Mouse (Mus musculus): Measurements from ENCODE around the gene Kcnab3. TPM values are rescaled to one million over a fixed set of nuclear protein-coding genes. Genes with fewer than 3 reads are reported as not detected.

Gene Kcnab3
- polyA plus RNA-seq, 1 experiment: 0.65 TPM

- H3K4me1 ChIP-seq (ENCODE audit: control insufficient read depth, insufficient read depth, insufficient read length, low read length): peaks cover 26% of the 10 kb centered on the region
- H3K36me3 ChIP-seq (ENCODE audit: control insufficient read depth, insufficient read depth, low read length): peaks cover 20% of the 10 kb centered on the region
- WGBS: 15% methylated on average over 6 of the region's 6 CpGs
- peak overlapping the region; percentile 98 for H3K27ac ChIP-seq (ENCODE audit: insufficient read depth, low read depth, low read length)
- no peak for TF ChIP-seq POLR2A (IDR thresholded peaks at IDR 0.05; ENCODE audit: low read depth, low read length)
- no peak for TF ChIP-seq CTCF (IDR thresholded peaks at IDR 0.05; ENCODE audit: extremely low read depth, insufficient read length, insufficient replicate concordance, low read depth, low read length)
- no peaks in the 10 kb centered on the region for H3K27me3 ChIP-seq (ENCODE audit: control insufficient read depth, insufficient read depth, low read length)
- peak overlapping the region; percentile 50 for H3K4me3 ChIP-seq (ENCODE audit: low read depth, low read length)
Observed at GRCm38 (mm10) chr11:69365722-69366121, 39.7 kb downstream of the Kcnab3 start.

GRCm38 (mm10) chr11:69366157-69366854 is 40.2 kb downstream of the Kcnab3 start:
- no peaks in the 10 kb centered on the region for H3K27me3 ChIP-seq (ENCODE audit: control insufficient read depth, insufficient read depth, low read length)
- peaks cover 25% of the 10 kb centered on the region for H3K4me1 ChIP-seq (ENCODE audit: control insufficient read depth, insufficient read depth, insufficient read length, low read length)
- peaks cover 15% of the 10 kb centered on the region for H3K36me3 ChIP-seq (ENCODE audit: control insufficient read depth, insufficient read depth, low read length)
- under 1% methylated on average over 26 of the region's 26 CpGs for WGBS
- peak overlapping the region; percentile 98 for H3K27ac ChIP-seq (ENCODE audit: insufficient read depth, low read depth, low read length)
- TF ChIP-seq CTCF (IDR thresholded peaks at IDR 0.05; ENCODE audit: extremely low read depth, insufficient read length, insufficient replicate concordance, low read depth, low read length) (no peak), POLR2A (IDR thresholded peaks at IDR 0.05; ENCODE audit: low read depth, low read length) (peak; percentile 70)
- H3K4me3 ChIP-seq (ENCODE audit: low read depth, low read length): peak overlapping the region; percentile 50

- Histone ChIP-seq H3K27ac (ENCODE audit: insufficient read depth, low read depth, low read length) (peak overlapping the region; percentile 81), H3K36me3 (ENCODE audit: control insufficient read depth, insufficient read depth, low read length) (peaks cover 9% of the 10 kb centered on the region), H3K4me3 (ENCODE audit: low read depth, low read length) (peak overlapping the region; percentile 89), H3K4me1 (ENCODE audit: control insufficient read depth, insufficient read depth, insufficient read length, low read length) (peaks cover 22% of the 10 kb centered on the region), H3K27me3 (ENCODE audit: control insufficient read depth, insufficient read depth, low read length) (no peaks in the 10 kb centered on the region)
- no peak for TF ChIP-seq CTCF (IDR thresholded peaks at IDR 0.05; ENCODE audit: extremely low read depth, insufficient read length, insufficient replicate concordance, low read depth, low read length)
- TF ChIP-seq POLR2A (IDR thresholded peaks at IDR 0.05; ENCODE audit: low read depth, low read length): no peak
- WGBS: under 1% methylated on average over 22 of the region's 22 CpGs
Observed at GRCm38 (mm10) chr11:69366855-69367615, 41.0 kb downstream of the Kcnab3 start.

GRCm38 (mm10) chr11:69367616-69368355 is 41.7 kb downstream of the Kcnab3 start:
- Histone ChIP-seq H3K27ac (ENCODE audit: insufficient read depth, low read depth, low read length) (peak overlapping the region; percentile 84), H3K4me3 (ENCODE audit: low read depth, low read length) (peak overlapping the region; percentile 89), H3K4me1 (ENCODE audit: control insufficient read depth, insufficient read depth, insufficient read length, low read length) (peaks cover 24% of the 10 kb centered on the region), H3K27me3 (ENCODE audit: control insufficient read depth, insufficient read depth, low read length) (no peaks in the 10 kb centered on the region), H3K36me3 (ENCODE audit: control insufficient read depth, insufficient read depth, low read length) (peaks cover 4% of the 10 kb centered on the region)
- no peak for TF ChIP-seq CTCF (IDR thresholded peaks at IDR 0.05; ENCODE audit: extremely low read depth, insufficient read length, insufficient replicate concordance, low read depth, low read length)
- no peak for TF ChIP-seq POLR2A (IDR thresholded peaks at IDR 0.05; ENCODE audit: low read depth, low read length)
- WGBS: 2% methylated on average over 22 of the region's 22 CpGs

GRCm38 (mm10) chr11:69368356-69369214 is 42.5 kb downstream of the Kcnab3 start:
- H3K36me3 ChIP-seq (ENCODE audit: control insufficient read depth, insufficient read depth, low read length): 0 out of 2 replicates have a peak, but pooled peaks cover under 1% of the 10 kb centered on the region
- TF ChIP-seq POLR2A (IDR thresholded peaks at IDR 0.05; ENCODE audit: low read depth, low read length) (0 out of 2 replicates have a peak, but pooled peaks have one; percentile 8), CTCF (IDR thresholded peaks at IDR 0.05; ENCODE audit: extremely low read depth, insufficient read length, insufficient replicate concordance, low read depth, low read length) (no peak)
- WGBS: under 1% methylated on average over 98 of the region's 106 CpGs
- H3K27ac ChIP-seq (ENCODE audit: insufficient read depth, low read depth, low read length): peak overlapping the region; percentile 84
- no peaks in the 10 kb centered on the region for H3K27me3 ChIP-seq (ENCODE audit: control insufficient read depth, insufficient read depth, low read length)
- H3K4me1 ChIP-seq (ENCODE audit: control insufficient read depth, insufficient read depth, insufficient read length, low read length): peaks cover 27% of the 10 kb centered on the region
- peak overlapping the region; percentile 89 for H3K4me3 ChIP-seq (ENCODE audit: low read depth, low read length)

All from small intestine, adult 2 months (tissue).